12 mouse cellular contexts compared by ENCODE assay signal in genomic region chr6:112050548-112051184, GRCm38 (mm10).
DNase-seq lines count a peak whose midpoint lies in the region; ATAC-seq lines count a peak whose summit lies in the region.
"Had no signal": no experiment of that assay in that cellular context is flagged by ENCODE, and none has a peak within 500 bp of the region (broad histone marks: within the 10 kb centered on the region; RNA-seq: fewer than 3 reads in every experiment).

No protein-coding gene starts in this region.

- 69% methylated on average over 6 of the region's 6 CpGs for WGBS in forebrain, embryonic 14.5 days
- 77% methylated on average over 6 of the region's 6 CpGs for WGBS in limb, embryonic 12.5 days
- 67% methylated on average over 6 of the region's 6 CpGs for WGBS in heart, embryonic 10.5 days

- no peaks in the 10 kb centered on the region for H3K4me1 ChIP-seq in forebrain, embryonic 14.5 days (ENCODE audit: control insufficient read depth, insufficient read depth, low read length)
- peaks cover 36% of the 10 kb centered on the region for H3K4me1 ChIP-seq in limb, embryonic 12.5 days (replicated peaks)
- no peaks in the 10 kb centered on the region for H3K4me1 ChIP-seq in heart, embryonic 10.5 days
- H3K4me1 ChIP-seq: embryonic facial prominence, embryonic 13.5 days had no signal

- H3K27ac ChIP-seq in forebrain, embryonic 14.5 days (ENCODE audit: low read depth, low read length) = no peak overlapping the region
- H3K27ac ChIP-seq in limb, embryonic 12.5 days = peak overlapping the region; percentile 73
- no peak overlapping the region for H3K27ac ChIP-seq in heart, embryonic 10.5 days
- H3K27ac ChIP-seq: embryonic facial prominence, embryonic 13.5 days; liver, embryonic 14.5 days had no signal

- H3K4me2 ChIP-seq in forebrain, embryonic 14.5 days (ENCODE audit: low read length) = no peak overlapping the region
- no peak overlapping the region for H3K4me2 ChIP-seq in limb, embryonic 12.5 days
- H3K4me2 ChIP-seq: embryonic facial prominence, embryonic 13.5 days had no signal

- H3K9me3 ChIP-seq in forebrain, embryonic 14.5 days (replicated peaks; ENCODE audit: control insufficient read depth, low read length) = no peaks in the 10 kb centered on the region
- no peaks in the 10 kb centered on the region for H3K9me3 ChIP-seq in limb, embryonic 12.5 days
- H3K9me3 ChIP-seq in heart, embryonic 10.5 days = no peaks in the 10 kb centered on the region
- H3K9me3 ChIP-seq: embryonic facial prominence, embryonic 13.5 days had no signal

- peak; percentile 94 for ATAC-seq in forebrain, embryonic 14.5 days
- ATAC-seq in limb, embryonic 12.5 days (ENCODE audit: insufficient number of reproducible peaks, insufficient read depth, low FRiP score, low TSS enrichment, low read depth) = peak; percentile 49; the same call in 1 of the 2 replicates

- no peak overlapping the region for H3K9ac ChIP-seq in forebrain, embryonic 14.5 days (ENCODE audit: low read length)
- no peak overlapping the region for H3K9ac ChIP-seq in limb, embryonic 12.5 days (replicated peaks)
- H3K9ac ChIP-seq: embryonic facial prominence, embryonic 13.5 days; liver, embryonic 14.5 days had no signal

- intact Hi-C loops in left cerebral cortex, postnatal 4 days (cut with DNase I) = no loop called here
- intact Hi-C loops in left cerebral cortex, postnatal 25 days (cut with DNase I) = no loop called here

- no peak overlapping the region for H3K4me3 ChIP-seq in forebrain, embryonic 14.5 days (ENCODE audit: low read depth, low read length)
- no peak overlapping the region for H3K4me3 ChIP-seq in limb, embryonic 12.5 days (replicated peaks)
- no peak overlapping the region for H3K4me3 ChIP-seq in heart, embryonic 10.5 days
- H3K4me3 ChIP-seq: embryonic facial prominence, embryonic 13.5 days had no signal

- no peaks in the 10 kb centered on the region for H3K36me3 ChIP-seq in forebrain, embryonic 14.5 days (ENCODE audit: control insufficient read depth, insufficient read depth, low read length)
- H3K36me3 ChIP-seq in limb, embryonic 12.5 days = no peaks in the 10 kb centered on the region
- no peaks in the 10 kb centered on the region for H3K36me3 ChIP-seq in heart, embryonic 10.5 days
- H3K36me3 ChIP-seq: embryonic facial prominence, embryonic 13.5 days had no signal

- H3K27me3 ChIP-seq in forebrain, embryonic 14.5 days (replicated peaks; ENCODE audit: control insufficient read depth, insufficient read depth, low read length) = no peaks in the 10 kb centered on the region
- H3K27me3 ChIP-seq in limb, embryonic 12.5 days = no peaks in the 10 kb centered on the region
- no peaks in the 10 kb centered on the region for H3K27me3 ChIP-seq in heart, embryonic 10.5 days (ENCODE audit: insufficient read depth, poor library complexity, severe bottlenecking)
- H3K27me3 ChIP-seq: embryonic facial prominence, embryonic 13.5 days had no signal

- DNase-seq in left cerebral cortex, postnatal 4 days = peak; percentile 87
- no peak for DNase-seq in left cerebral cortex, postnatal 25 days (ENCODE audit: low spot score in 2 of 2)
- peak; percentile 59 for DNase-seq in brain, embryonic 18.5 days (ENCODE audit: low read depth, low spot score)
- peak; percentile 81 for DNase-seq in forebrain, embryonic 14.5 days (ENCODE audit: low spot score)
- DNase-seq in testis, postnatal 10 days (ENCODE audit: low spot score) = no peak
- no peak for DNase-seq in thymus, postnatal 10 days (ENCODE audit: low spot score in 2 of 2)
- no peak for DNase-seq in heart, embryonic 10.5 days (ENCODE audit: low spot score)
- DNase-seq: adrenal gland, postnatal 10 days; heart, adult 18-20 months had no signal

Comparison
In these comparisons a context has a peak if more than half of its experiments do, and no peak if none do; other contexts are left out.
1. DNase-seq: peak in left cerebral cortex, postnatal 4 days (single experiment), brain, embryonic 18.5 days (single experiment) and forebrain, embryonic 14.5 days (single experiment); none in left cerebral cortex, postnatal 25 days (0 of 2), testis, postnatal 10 days (single experiment), thymus, postnatal 10 days (0 of 2) and heart, embryonic 10.5 days (single experiment).